Mouse (Mus musculus) induced T-regulatory cell, adult 2 months (primary cell): Measurements from ENCODE around the gene Snx6.
"Not testable (repeated sequence)": the region's sequence is repeated elsewhere in the genome, so short reads cannot be mapped to it uniquely, and the experiment has no call there.

Source experiments
- DNase-seq: peaks from one replicate; pipeline ENCODE4 v3.0.0-alpha.2; 2012; ENCODE audit warnings: low read depth

Gene Snx6

GRCm38 (mm10) chr12:54795153-54795998 lies at the start of gene Snx6:
Gene Snx6, minus strand, starts transcription at chr12:54795703.
- DNase-seq, result peak; percentile 94

GRCm38 (mm10) chr12:54844415-54844814 lies 48.9 kb upstream of the Snx6 start:
- DNase-seq, result no peak

GRCm38 (mm10) chr12:54841576-54841975 lies 46.1 kb upstream of the Snx6 start:
- DNase-seq, result no peak

- no peak for DNase-seq
Observed at GRCm38 (mm10) chr12:54839815-54840214, 44.3 kb upstream of the Snx6 start.

GRCm38 (mm10) chr12:54838931-54839330 lies 43.4 kb upstream of the Snx6 start:
- no peak for DNase-seq

- DNase-seq, result no peak
Observed at GRCm38 (mm10) chr12:54835608-54836570, 40.4 kb upstream of the Snx6 start.

- DNase-seq, result peak; percentile 56
Observed at GRCm38 (mm10) chr12:54834925-54835447, 39.5 kb upstream of the Snx6 start.

GRCm38 (mm10) chr12:54833856-54834399 lies 38.4 kb upstream of the Snx6 start:
- no peak for DNase-seq

- not testable (repeated sequence) for DNase-seq
Observed at GRCm38 (mm10) chr12:54831927-54832326, 36.4 kb upstream of the Snx6 start.

GRCm38 (mm10) chr12:54830574-54830973 lies 35.1 kb upstream of the Snx6 start:
- DNase-seq, result peak; percentile 87

GRCm38 (mm10) chr12:54829876-54830275 lies 34.4 kb upstream of the Snx6 start:
- no peak for DNase-seq

- DNase-seq, result no peak
Observed at GRCm38 (mm10) chr12:54828043-54828442, 32.5 kb upstream of the Snx6 start.

- peak; percentile 38 for DNase-seq
Observed at GRCm38 (mm10) chr12:54825202-54825601, 29.7 kb upstream of the Snx6 start.

GRCm38 (mm10) chr12:54822836-54823426 lies 27.4 kb upstream of the Snx6 start:
- DNase-seq, result no peak

GRCm38 (mm10) chr12:54820684-54821161 lies 25.2 kb upstream of the Snx6 start:
- peak; percentile 12 for DNase-seq

- no peak for DNase-seq
Observed at GRCm38 (mm10) chr12:54819181-54819935, 23.9 kb upstream of the Snx6 start.

- DNase-seq, result no peak
Observed at GRCm38 (mm10) chr12:54810142-54810541, 14.6 kb upstream of the Snx6 start.

- no peak for DNase-seq
Observed at GRCm38 (mm10) chr12:54807481-54807880, 12.0 kb upstream of the Snx6 start.

- no peak for DNase-seq
Observed at GRCm38 (mm10) chr12:54806131-54806530, 10.6 kb upstream of the Snx6 start.

GRCm38 (mm10) chr12:54805254-54806002 lies 9.9 kb upstream of the Snx6 start:
- DNase-seq, result no peak
